Mouse (Mus musculus) intestine, embryonic 15.5 days (tissue): Measurements from ENCODE around the gene Krtap28-13. TPM values are rescaled to one million over a fixed set of nuclear protein-coding genes. Genes with fewer than 3 reads are reported as not detected.
A peak's percentile ranks its signal among the peaks of the same experiment; 100 is the strongest.

Experiments
- ATAC-seq: fragments of 200-750 bp; cut with Nextera tagmentation; 2 replicates; pipeline ENCODE4 v1.8.0; 2017; ENCODE audit warnings: moderate TSS enrichment, moderate library complexity
- H3K27ac ChIP-seq: fragments of 300-500 bp; sonication (generic); 2 replicates; pipeline ENCODE4 v1.5.1; 2015; ENCODE audit warnings: mild to moderate bottlenecking, inconsistent platforms
- H3K27me3 ChIP-seq: fragments of 300-500 bp; sonication (generic); replicated peaks from 2 replicates; pipeline ENCODE4 v1.6.1; 2015; ENCODE audit warnings: inconsistent platforms
- H3K36me3 ChIP-seq: fragments of 300-500 bp; sonication (generic); 2 replicates; pipeline ENCODE4 v1.6.1; 2015; ENCODE audit warnings: inconsistent platforms
- H3K4me1 ChIP-seq: fragments of 300-500 bp; sonication (generic); replicated peaks from 2 replicates; pipeline ENCODE4 v1.6.1; 2015; ENCODE audit warnings: inconsistent platforms
- H3K4me2 ChIP-seq: fragments of 300-500 bp; sonication (generic); replicated peaks from 2 replicates; pipeline ENCODE4 v1.6.1; 2015; ENCODE audit warnings: mild to moderate bottlenecking, inconsistent platforms
- H3K4me3 ChIP-seq: fragments of 300-500 bp; sonication (generic); replicated peaks from 2 replicates; pipeline ENCODE4 v1.5.1; 2015; ENCODE audit warnings: inconsistent platforms
- H3K9ac ChIP-seq: fragments of 300-500 bp; sonication (generic); 2 replicates; pipeline ENCODE4 v1.6.1; 2015; ENCODE audit warnings: inconsistent platforms
- H3K9me3 ChIP-seq: fragments of 300-500 bp; sonication (generic); 2 replicates; pipeline ENCODE4 v1.6.1; 2016; ENCODE audit warnings: inconsistent platforms
- WGBS: fragments of 180-500 bp; shearing (Covaris S2); methylation state at CpG from one replicate; pipeline ENCODE4 v1.1.7; 2015; 5-methylcytosine and 5-hydroxymethylcytosine counted together
- polyA plus RNA-seq: library from polyadenylated mRNA; unstranded; fragments of >200 nt; fragmentation: Nextera tagmentation; extraction: Ambion mirVana; gene quantifications from 2 replicates; pipeline ENCODE4 v1.2.1, GENCODE M21; 2015

Gene Krtap28-13
- polyA plus RNA-seq, 1 experiment from 2014 or later, result not detected

GRCm38 (mm10) chr1:83058481-83058880, 2.2 kb upstream of the Krtap28-13 start:
- Histone ChIP-seq H3K4me2 (no peak overlapping the region), H3K36me3 (no peaks in the 10 kb centered on the region), H3K9ac (no peak overlapping the region), H3K4me1 (no peaks in the 10 kb centered on the region), H3K4me3 (no peak overlapping the region), H3K9me3 (no peaks in the 10 kb centered on the region), H3K27ac (no peak overlapping the region), H3K27me3 (no peaks in the 10 kb centered on the region)
- 45% methylated on average over 1 of the region's 1 CpGs for WGBS
- no peak for ATAC-seq

- no peaks in the 10 kb centered on the region for H3K4me1 ChIP-seq
- no peaks in the 10 kb centered on the region for H3K9me3 ChIP-seq
- H3K4me3 ChIP-seq, result no peak within 1 kb of the TSS
- ATAC-seq, result no peak
- WGBS, result 85% methylated on average over 9 of the region's 9 CpGs
- no peak within 1 kb of the TSS for H3K27ac ChIP-seq
- H3K36me3 ChIP-seq, result no peaks in the 10 kb centered on the region
- no peaks in the 10 kb centered on the region for H3K27me3 ChIP-seq
- no peak within 1 kb of the TSS for H3K9ac ChIP-seq
- H3K4me2 ChIP-seq, result no peak within 1 kb of the TSS
Measured at GRCm38 (mm10) chr1:83059278-83059677, 1.5 kb upstream of the Krtap28-13 start, which contains the start of gene A030005K14Rik. A030005K14Rik (minus strand) TSS chr1:83059378.

GRCm38 (mm10) chr1:83064851-83065250, 4.1 kb downstream of the Krtap28-13 start:
- Histone ChIP-seq H3K27ac (no peak overlapping the region), H3K9ac (no peak overlapping the region), H3K27me3 (no peaks in the 10 kb centered on the region), H3K4me3 (no peak overlapping the region), H3K4me2 (no peak overlapping the region), H3K4me1 (no peaks in the 10 kb centered on the region), H3K36me3 (no peaks in the 10 kb centered on the region), H3K9me3 (no peaks in the 10 kb centered on the region)
- 0 out of 2 replicates have a peak, but pooled peaks have one; percentile 32 for ATAC-seq
- 20% methylated on average over 3 of the region's 3 CpGs for WGBS

- WGBS, result 94% methylated on average over 4 of the region's 4 CpGs
- Histone ChIP-seq H3K4me3 (no peak overlapping the region), H3K4me2 (no peak overlapping the region), H3K4me1 (no peaks in the 10 kb centered on the region), H3K27ac (no peak overlapping the region), H3K36me3 (no peaks in the 10 kb centered on the region), H3K9me3 (no peaks in the 10 kb centered on the region), H3K27me3 (no peaks in the 10 kb centered on the region), H3K9ac (no peak overlapping the region)
- ATAC-seq, result no peak
Measured at GRCm38 (mm10) chr1:83066577-83066976, 5.8 kb downstream of the Krtap28-13 start.

GRCm38 (mm10) chr1:83067205-83067604, 6.5 kb downstream of the Krtap28-13 start:
- ATAC-seq, result no peak
- Histone ChIP-seq H3K4me3 (no peak overlapping the region), H3K9me3 (no peaks in the 10 kb centered on the region), H3K4me2 (no peak overlapping the region), H3K27ac (no peak overlapping the region), H3K9ac (no peak overlapping the region), H3K4me1 (no peaks in the 10 kb centered on the region), H3K27me3 (no peaks in the 10 kb centered on the region), H3K36me3 (no peaks in the 10 kb centered on the region)
- WGBS, result 90% methylated on average over 10 of the region's 10 CpGs

GRCm38 (mm10) chr1:83075526-83076189, 14.9 kb downstream of the Krtap28-13 start:
- H3K4me1 ChIP-seq, result no peaks in the 10 kb centered on the region
- WGBS, result 38% methylated on average over 15 of the region's 15 CpGs
- no peak overlapping the region for H3K9ac ChIP-seq
- no peaks in the 10 kb centered on the region for H3K9me3 ChIP-seq
- H3K4me3 ChIP-seq, result peak overlapping the region; percentile 18; the same call in 1 of the 2 replicates
- peak overlapping the region; percentile 33 for H3K4me2 ChIP-seq
- H3K27ac ChIP-seq, result no peak overlapping the region
- H3K27me3 ChIP-seq, result no peaks in the 10 kb centered on the region
- no peaks in the 10 kb centered on the region for H3K36me3 ChIP-seq
- 0 out of 2 replicates have a peak, but pooled peaks have one; percentile 13 for ATAC-seq

GRCm38 (mm10) chr1:83076190-83076917, 15.6 kb downstream of the Krtap28-13 start:
- no peaks in the 10 kb centered on the region for H3K36me3 ChIP-seq
- H3K9ac ChIP-seq, result no peak overlapping the region
- H3K4me2 ChIP-seq, result peak overlapping the region; percentile 33
- H3K27me3 ChIP-seq, result no peaks in the 10 kb centered on the region
- H3K4me1 ChIP-seq, result no peaks in the 10 kb centered on the region
- ATAC-seq, result peak; percentile 83
- 49% methylated on average over 11 of the region's 11 CpGs for WGBS
- H3K9me3 ChIP-seq, result no peaks in the 10 kb centered on the region
- no peak overlapping the region for H3K27ac ChIP-seq
- peak overlapping the region; percentile 18; the same call in 1 of the 2 replicates for H3K4me3 ChIP-seq

- Histone ChIP-seq H3K4me2 (no peak overlapping the region), H3K27me3 (no peaks in the 10 kb centered on the region), H3K27ac (no peak overlapping the region), H3K9me3 (no peaks in the 10 kb centered on the region), H3K36me3 (no peaks in the 10 kb centered on the region), H3K9ac (no peak overlapping the region), H3K4me1 (no peaks in the 10 kb centered on the region), H3K4me3 (no peak overlapping the region)
- no peak for ATAC-seq
- WGBS, result 69% methylated on average over 6 of the region's 6 CpGs
Measured at GRCm38 (mm10) chr1:83077016-83077415, 16.3 kb downstream of the Krtap28-13 start.

GRCm38 (mm10) chr1:83084790-83085189, 24.1 kb downstream of the Krtap28-13 start:
- 48% methylated on average over 2 of the region's 2 CpGs for WGBS
- H3K9me3 ChIP-seq, result no peaks in the 10 kb centered on the region
- no peaks in the 10 kb centered on the region for H3K27me3 ChIP-seq
- H3K4me1 ChIP-seq, result no peaks in the 10 kb centered on the region
- H3K9ac ChIP-seq, result no peak overlapping the region
- no peak overlapping the region for H3K4me2 ChIP-seq
- peak; percentile 79 for ATAC-seq
- no peak overlapping the region for H3K27ac ChIP-seq
- no peak overlapping the region for H3K4me3 ChIP-seq
- no peaks in the 10 kb centered on the region for H3K36me3 ChIP-seq

GRCm38 (mm10) chr1:83091268-83091667, 30.5 kb downstream of the Krtap28-13 start:
- H3K4me1 ChIP-seq, result no peaks in the 10 kb centered on the region
- ATAC-seq, result no peak
- H3K4me3 ChIP-seq, result no peak overlapping the region
- H3K4me2 ChIP-seq, result no peak overlapping the region
- no peaks in the 10 kb centered on the region for H3K27me3 ChIP-seq
- H3K27ac ChIP-seq, result no peak overlapping the region
- no peak overlapping the region for H3K9ac ChIP-seq
- no peaks in the 10 kb centered on the region for H3K9me3 ChIP-seq
- 66% methylated on average over 3 of the region's 3 CpGs for WGBS
- H3K36me3 ChIP-seq, result no peaks in the 10 kb centered on the region

- Histone ChIP-seq H3K27me3 (no peaks in the 10 kb centered on the region), H3K4me2 (no peak overlapping the region), H3K9ac (no peak overlapping the region), H3K36me3 (no peaks in the 10 kb centered on the region), H3K4me3 (no peak overlapping the region), H3K4me1 (no peaks in the 10 kb centered on the region), H3K27ac (no peak overlapping the region), H3K9me3 (no peaks in the 10 kb centered on the region)
- 72% methylated on average over 4 of the region's 4 CpGs for WGBS
- no peak for ATAC-seq
Measured at GRCm38 (mm10) chr1:83096935-83097334, 36.2 kb downstream of the Krtap28-13 start.

GRCm38 (mm10) chr1:83099160-83099559, 38.4 kb downstream of the Krtap28-13 start:
- ATAC-seq, result no peak
- Histone ChIP-seq H3K27ac (0 out of 2 replicates have a peak overlapping the region, but pooled peaks have one; percentile 32), H3K27me3 (no peaks in the 10 kb centered on the region), H3K4me2 (no peak overlapping the region), H3K9ac (no peak overlapping the region), H3K36me3 (no peaks in the 10 kb centered on the region), H3K4me3 (no peak overlapping the region), H3K4me1 (no peaks in the 10 kb centered on the region), H3K9me3 (no peaks in the 10 kb centered on the region)
- whole genome bisulfite sequencing, result 77% methylated on average over 2 of the region's 2 CpGs
